Mouse (Mus musculus): ENCODE results near the gene Slc12a9. TPM values are rescaled to one million over a fixed set of nuclear protein-coding genes. Genes with fewer than 3 reads are reported as not detected.
"Not testable (repeated sequence)": the region's sequence is repeated elsewhere in the genome, so short reads cannot be mapped to it uniquely, and the experiment has no call there.

The Slc12a9 gene
- polyA plus RNA-seq, 1 experiment from 2014 or later, result 7.5 TPM

DNA sequence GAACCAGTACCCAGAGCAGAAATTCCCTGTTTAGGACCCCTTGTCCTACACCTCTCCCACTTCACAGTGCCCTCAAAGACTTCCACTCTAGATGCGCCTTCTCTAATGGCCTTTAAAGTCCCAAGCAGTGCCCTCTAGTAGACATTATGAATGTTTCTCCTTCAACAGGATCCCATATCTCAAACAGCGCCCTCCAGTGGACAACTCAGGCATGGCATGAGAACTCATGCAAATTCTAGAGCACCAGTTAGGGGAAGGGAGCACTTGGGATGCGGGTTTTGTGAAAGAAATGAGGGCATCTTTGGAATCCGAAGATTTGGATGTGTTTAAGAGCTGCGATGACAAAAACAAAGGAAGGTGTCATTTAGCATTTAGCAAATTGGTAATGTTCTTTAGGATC lies 48.4 kb downstream of the Slc12a9 start:
- DNase-seq (ENCODE audit: low spot score) (peak; percentile 51), ATAC-seq (ENCODE audit: low FRiP score) (no peak)
- H3K4me2 ChIP-seq (replicated peaks; ENCODE audit: low read depth, low read length), result no peak overlapping the region
- peaks cover 28% of the 10 kb centered on the region for H3K27me3 ChIP-seq (ENCODE audit: control insufficient read depth, insufficient read depth, low read length)
- peaks cover 15% of the 10 kb centered on the region for H3K4me1 ChIP-seq (replicated peaks; ENCODE audit: control insufficient read depth, insufficient read depth, low read length)
- H3K9me3 ChIP-seq (ENCODE audit: control insufficient read depth, low read length), result no peaks in the 10 kb centered on the region
- no peaks in the 10 kb centered on the region for H3K36me3 ChIP-seq (ENCODE audit: control insufficient read depth, insufficient read depth, low read length)
- H3K27ac ChIP-seq (ENCODE audit: low read depth, low read length), result no peak overlapping the region
- no peak overlapping the region for H3K9ac ChIP-seq (ENCODE audit: low read depth, low read length)
- no peak overlapping the region for H3K4me3 ChIP-seq (ENCODE audit: low read depth, low read length)
- WGBS, result 60% methylated on average over 5 of the region's 5 CpGs

DNA sequence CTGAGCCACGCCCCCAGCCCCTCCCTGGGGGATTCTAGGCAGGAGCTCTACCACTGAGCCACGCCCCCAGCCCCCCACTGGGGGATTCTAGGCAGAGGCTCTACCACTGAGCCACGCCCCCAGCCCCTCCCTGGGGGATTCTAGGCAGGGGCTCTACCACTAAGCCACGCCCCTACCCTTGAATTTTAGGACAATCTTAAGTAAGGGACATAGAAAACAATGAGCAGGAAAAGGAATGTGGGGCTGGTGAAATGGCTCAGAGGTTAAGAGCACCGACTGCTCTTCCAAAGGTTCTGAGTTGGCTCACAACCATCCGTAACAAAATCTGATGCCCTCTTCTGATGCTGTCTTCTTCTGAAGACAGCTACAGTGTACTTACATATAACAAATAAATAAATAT lies 49.0 kb downstream of the Slc12a9 start:
- Histone ChIP-seq H3K27me3 (ENCODE audit: control insufficient read depth, insufficient read depth, low read length) (peaks cover 22% of the 10 kb centered on the region), H3K4me1 (replicated peaks; ENCODE audit: control insufficient read depth, insufficient read depth, low read length) (peaks cover 15% of the 10 kb centered on the region)
- WGBS, result 85% methylated on average over 5 of the region's 6 CpGs
- not testable (repeated sequence) for H3K9me3 ChIP-seq (ENCODE audit: control insufficient read depth, low read length); H3K4me3 ChIP-seq (ENCODE audit: low read depth, low read length); H3K4me2 ChIP-seq (replicated peaks; ENCODE audit: low read depth, low read length); H3K36me3 ChIP-seq (ENCODE audit: control insufficient read depth, insufficient read depth, low read length); H3K9ac ChIP-seq (ENCODE audit: low read depth, low read length); H3K27ac ChIP-seq (ENCODE audit: low read depth, low read length); ATAC-seq (ENCODE audit: low FRiP score); DNase-seq (ENCODE audit: low spot score)

- no peak for ATAC-seq (ENCODE audit: low FRiP score)
- H3K9me3 ChIP-seq (ENCODE audit: control insufficient read depth, low read length), result no peaks in the 10 kb centered on the region
- H3K4me2 ChIP-seq (replicated peaks; ENCODE audit: low read depth, low read length), result no peak overlapping the region
- no peaks in the 10 kb centered on the region for H3K27me3 ChIP-seq (ENCODE audit: control insufficient read depth, insufficient read depth, low read length)
- 59% methylated on average over 18 of the region's 18 CpGs for WGBS
- H3K27ac ChIP-seq (ENCODE audit: low read depth, low read length), result no peak overlapping the region
- H3K9ac ChIP-seq (ENCODE audit: low read depth, low read length), result no peak overlapping the region
- no peaks in the 10 kb centered on the region for H3K4me1 ChIP-seq (replicated peaks; ENCODE audit: control insufficient read depth, insufficient read depth, low read length)
- no peak overlapping the region for H3K4me3 ChIP-seq (ENCODE audit: low read depth, low read length)
- DNase-seq (ENCODE audit: low spot score), result peak; percentile 57
- H3K36me3 ChIP-seq (ENCODE audit: control insufficient read depth, insufficient read depth, low read length), result no peaks in the 10 kb centered on the region
Measured at GRCm38 (mm10) chr5:137277360-137278342, 55.7 kb downstream of the Slc12a9 start.

DNA sequence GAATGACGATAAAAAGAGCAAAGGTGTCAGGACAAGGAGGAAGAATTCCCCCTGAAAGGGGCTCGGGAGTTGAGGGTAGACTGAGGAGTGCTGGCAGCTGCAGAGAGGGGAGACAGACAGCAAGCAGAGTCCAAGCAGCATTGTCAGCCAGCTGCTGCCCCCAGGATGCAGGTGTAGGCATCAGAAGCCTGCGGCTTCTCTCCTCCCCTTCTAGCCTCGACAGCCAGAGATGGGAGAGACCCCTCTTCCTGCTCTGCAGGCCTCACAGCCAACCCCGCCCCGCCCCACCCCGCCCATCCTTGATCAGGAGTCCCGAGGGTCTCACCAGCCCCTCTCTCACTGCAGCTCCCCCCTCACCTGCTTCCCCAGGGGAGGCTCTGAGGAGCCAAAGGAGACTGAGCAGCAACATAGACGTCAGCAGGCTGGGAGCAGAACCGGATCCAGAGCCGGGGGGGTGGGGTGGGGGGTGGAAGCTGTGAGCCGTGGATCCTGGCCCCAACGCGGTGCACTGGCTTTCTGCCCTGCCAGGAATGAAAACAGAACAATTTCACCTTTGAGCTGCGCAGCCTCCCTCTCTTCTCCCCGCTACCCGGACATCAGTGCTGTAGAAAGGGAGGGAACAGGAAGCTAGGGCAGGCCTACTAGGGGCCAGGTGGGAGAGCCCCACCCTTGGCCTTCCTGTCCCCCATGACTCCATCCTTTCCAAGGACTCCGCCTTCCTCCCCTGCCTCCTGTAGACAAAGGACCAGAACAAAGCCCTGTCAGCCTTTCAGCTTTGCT lies 65.1 kb downstream of the Slc12a9 start:
- Histone ChIP-seq H3K27ac (ENCODE audit: low read depth, low read length) (no peak overlapping the region), H3K9ac (ENCODE audit: low read depth, low read length) (peak overlapping the region; percentile 24; the same call in 1 of the 2 replicates)

GRCm38 (mm10) chr5:137264787-137265186 lies 68.6 kb downstream of the Slc12a9 start:
- DNase-seq (ENCODE audit: low spot score) (no peak), ATAC-seq (ENCODE audit: low FRiP score) (no peak)
- Histone ChIP-seq H3K36me3 (ENCODE audit: control insufficient read depth, insufficient read depth, low read length) (no peaks in the 10 kb centered on the region), H3K27me3 (ENCODE audit: control insufficient read depth, insufficient read depth, low read length) (no peaks in the 10 kb centered on the region), H3K9me3 (ENCODE audit: control insufficient read depth, low read length) (no peaks in the 10 kb centered on the region), H3K4me1 (replicated peaks; ENCODE audit: control insufficient read depth, insufficient read depth, low read length) (no peaks in the 10 kb centered on the region), H3K9ac (ENCODE audit: low read depth, low read length) (no peak overlapping the region), H3K4me2 (replicated peaks; ENCODE audit: low read depth, low read length) (no peak overlapping the region), H3K4me3 (ENCODE audit: low read depth, low read length) (no peak overlapping the region), H3K27ac (ENCODE audit: low read depth, low read length) (no peak overlapping the region)
- WGBS, result 92% methylated on average over 11 of the region's 11 CpGs

More for the DNA sequence above, 65.1 kb downstream of the Slc12a9 start:
- no peaks in the 10 kb centered on the region for H3K9me3 ChIP-seq (ENCODE audit: control insufficient read depth, low read length)
- no peaks in the 10 kb centered on the region for H3K4me1 ChIP-seq (replicated peaks; ENCODE audit: control insufficient read depth, insufficient read depth, low read length)
- ATAC-seq (ENCODE audit: low FRiP score), result no peak
- H3K36me3 ChIP-seq (ENCODE audit: control insufficient read depth, insufficient read depth, low read length), result no peaks in the 10 kb centered on the region
- H3K4me3 ChIP-seq (ENCODE audit: low read depth, low read length), result no peak overlapping the region
- DNase-seq (ENCODE audit: low spot score), result no peak
- H3K27me3 ChIP-seq (ENCODE audit: control insufficient read depth, insufficient read depth, low read length), result no peaks in the 10 kb centered on the region
- no peak overlapping the region for H3K4me2 ChIP-seq (replicated peaks; ENCODE audit: low read depth, low read length)
- 36% methylated on average over 17 of the region's 18 CpGs for WGBS

Other genes starting within 250 kb of the Slc12a9 start
- 5.5 and 7.1 TPM in 2 replicates for gene Trim56, start 217.4 kb downstream of the Slc12a9 start, polyA plus RNA-seq (2014; fragmentation: Nextera tagmentation; extraction: Ambion mirVana)
- gene Muc3, start 184.3 kb downstream of the Slc12a9 start, polyA plus RNA-seq (2014; fragmentation: Nextera tagmentation; extraction: Ambion mirVana), result not detected in 2 replicates
- 0.14 TPM in 1 of 2 replicates, not detected in the other for gene Muc3a, start 121.2 kb downstream of the Slc12a9 start, polyA plus RNA-seq (2014; fragmentation: Nextera tagmentation; extraction: Ambion mirVana)
- gene Ache, start 46.1 kb downstream of the Slc12a9 start, polyA plus RNA-seq (2014; fragmentation: Nextera tagmentation; extraction: Ambion mirVana), result 6.2 and 8.1 TPM in 2 replicates
- gene Ufsp1, start 39.0 kb downstream of the Slc12a9 start, polyA plus RNA-seq (2014; fragmentation: Nextera tagmentation; extraction: Ambion mirVana), result 8.6 and 9.0 TPM in 2 replicates
- gene Srrt, start 25.9 kb downstream of the Slc12a9 start, polyA plus RNA-seq (2014; fragmentation: Nextera tagmentation; extraction: Ambion mirVana), result 138 and 140 TPM in 2 replicates
- gene Trip6, start 19.2 kb downstream of the Slc12a9 start, polyA plus RNA-seq (2014; fragmentation: Nextera tagmentation; extraction: Ambion mirVana), result 27.4 and 28.6 TPM in 2 replicates
- gene Ephb4, start 16.5 kb upstream of the Slc12a9 start, polyA plus RNA-seq (2014; fragmentation: Nextera tagmentation; extraction: Ambion mirVana), result 21.0 and 21.3 TPM in 2 replicates
- 0.04 and 0.06 TPM in 2 replicates for gene Zan, start 143.5 kb upstream of the Slc12a9 start, polyA plus RNA-seq (2014; fragmentation: Nextera tagmentation; extraction: Ambion mirVana)
- gene Pop7, start 168.9 kb upstream of the Slc12a9 start, polyA plus RNA-seq (2014; fragmentation: Nextera tagmentation; extraction: Ambion mirVana), result 55.2 and 60.6 TPM in 2 replicates
- gene Gigyf1, start 185.0 kb upstream of the Slc12a9 start, polyA plus RNA-seq (2014; fragmentation: Nextera tagmentation; extraction: Ambion mirVana), result 10.6 and 15.4 TPM in 2 replicates
- 0.38 and 1.1 TPM in 2 replicates for gene Epo, start 199.6 kb upstream of the Slc12a9 start, polyA plus RNA-seq (2014; fragmentation: Nextera tagmentation; extraction: Ambion mirVana)
- gene Gnb2, start 199.9 kb upstream of the Slc12a9 start, polyA plus RNA-seq (2014; fragmentation: Nextera tagmentation; extraction: Ambion mirVana), result 475 and 483 TPM in 2 replicates
- 45.4 and 47.6 TPM in 2 replicates for gene Actl6b, start 219.9 kb upstream of the Slc12a9 start, polyA plus RNA-seq (2014; fragmentation: Nextera tagmentation; extraction: Ambion mirVana)
- 2.5 and 2.7 TPM in 2 replicates for gene Tfr2, start 236.2 kb upstream of the Slc12a9 start, polyA plus RNA-seq (2014; fragmentation: Nextera tagmentation; extraction: Ambion mirVana)

All from hindbrain, embryonic 11.5 days (tissue).